Mouse (Mus musculus) regulatory T cell (primary cell): ENCODE measurements at regions not wholly inside any gene's neighbourhood (a gene's known extent, or its start where the extent isn't known, plus 50 kb on each side); places are given as distances from the start of the nearest gene placed in this dataset.

Experiments
- in situ Hi-C: fragments of 300-600 bp; cut with MboI, MseI; formaldehyde crosslinking; loops from one replicate; pipeline ENCODE4 v1.15.1; 2025; ENCODE audit warnings: high pct_unique_total_duplicates

DNA sequence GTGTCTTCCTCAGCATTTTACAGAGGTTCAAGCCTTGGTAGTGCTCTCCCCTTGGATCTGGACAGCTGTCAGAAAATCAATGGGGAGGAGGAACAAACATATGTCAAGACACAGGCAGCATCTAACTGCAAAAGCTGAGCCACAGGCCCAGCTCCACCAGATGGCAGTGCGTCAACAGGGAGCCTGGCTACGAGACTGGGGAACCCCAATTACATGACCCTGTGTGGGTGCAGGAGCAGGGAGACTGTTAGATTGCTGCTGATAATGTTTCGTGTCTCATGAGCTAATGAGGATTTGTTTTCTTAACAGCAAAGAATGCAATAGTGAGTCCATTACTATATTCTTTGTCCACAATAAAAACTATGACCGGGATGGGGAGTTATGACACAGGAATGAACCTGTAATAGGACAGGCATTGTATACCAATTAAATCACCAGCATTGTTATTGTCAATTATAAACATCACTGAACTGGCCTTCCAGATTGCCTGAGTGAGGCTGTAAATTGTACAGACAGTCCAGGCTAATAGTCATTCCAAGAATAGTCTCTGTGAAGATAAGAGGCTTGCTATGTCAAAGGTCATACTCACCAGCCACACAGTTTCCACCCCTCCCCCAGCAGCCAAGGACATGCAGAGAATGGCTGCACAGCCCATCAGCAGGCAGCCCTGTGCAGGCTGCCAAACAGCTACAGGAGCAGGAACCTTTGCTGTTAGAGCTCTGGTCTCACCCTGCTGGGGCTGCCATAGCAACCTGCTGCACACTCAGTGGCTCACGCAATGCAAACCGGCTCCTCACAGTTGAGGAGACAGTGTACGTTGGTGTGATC lies 58.8 kb upstream of the Barx2 start:
- in situ Hi-C loops, result no loop called here

GRCm38 (mm10) chr9:31972629-31972993 lies 59.3 kb upstream of the Barx2 start:
- in situ Hi-C loops, result no loop called here

- in situ Hi-C loops, result no loop called here
Observed at GRCm38 (mm10) chr9:31976191-31976590, 62.9 kb upstream of the Barx2 start.

DNA sequence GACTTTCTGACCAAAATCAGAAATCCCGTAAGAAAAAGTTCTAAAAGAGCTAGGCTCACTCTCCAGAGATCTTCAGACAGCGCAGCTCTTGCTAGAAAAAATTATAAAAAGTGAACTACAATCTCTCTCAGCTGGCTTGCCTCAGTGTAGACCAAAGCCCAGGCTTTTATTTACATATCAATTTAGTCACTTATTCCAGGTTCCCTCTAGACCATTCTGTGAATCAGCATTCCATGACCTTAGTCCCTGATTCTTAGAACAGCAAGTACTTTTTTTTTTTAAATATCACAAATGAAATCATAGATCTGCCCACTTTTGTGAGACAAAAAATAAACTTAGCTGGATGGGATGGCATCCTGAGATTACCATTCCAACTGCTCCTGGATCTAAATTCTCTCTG lies 64.8 kb upstream of the Barx2 start:
- in situ Hi-C loops, result no loop called here

- in situ Hi-C loops, result no loop called here
Observed at GRCm38 (mm10) chr9:31979211-31979610, 65.9 kb upstream of the Barx2 start.

DNA sequence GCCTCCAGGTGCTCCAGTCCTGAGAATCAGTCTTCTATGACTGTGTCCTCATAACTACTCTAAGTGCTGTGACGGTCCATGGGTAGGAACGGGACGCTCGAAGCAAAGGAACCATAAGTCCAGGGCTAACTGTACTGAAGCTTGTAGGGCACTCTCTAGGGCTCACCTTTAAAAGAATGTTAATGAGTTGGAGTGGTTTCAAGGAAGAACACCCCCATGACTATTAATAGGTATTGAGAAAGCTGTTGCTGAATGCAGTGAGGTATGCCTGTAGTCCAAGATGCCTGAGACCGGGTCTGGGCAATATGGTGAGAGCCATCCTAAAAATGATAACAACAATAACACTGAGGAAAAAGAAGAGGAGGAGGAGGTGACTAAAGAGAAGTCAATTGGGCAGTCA lies 67.2 kb upstream of the Barx2 start:
- in situ Hi-C loops, result no loop called here

- in situ Hi-C loops, result no loop called here
Observed at GRCm38 (mm10) chr9:31983759-31984586, 70.7 kb upstream of the Barx2 start.

GRCm38 (mm10) chr9:31988826-31989225 lies 75.6 kb upstream of the Barx2 start:
- in situ Hi-C loops, result no loop called here

GRCm38 (mm10) chr9:31989581-31990360 lies 76.5 kb upstream of the Barx2 start:
- in situ Hi-C loops, result no loop called here

GRCm38 (mm10) chr9:31990456-31990855 lies 77.2 kb upstream of the Barx2 start:
- in situ Hi-C loops, result no loop called here

DNA sequence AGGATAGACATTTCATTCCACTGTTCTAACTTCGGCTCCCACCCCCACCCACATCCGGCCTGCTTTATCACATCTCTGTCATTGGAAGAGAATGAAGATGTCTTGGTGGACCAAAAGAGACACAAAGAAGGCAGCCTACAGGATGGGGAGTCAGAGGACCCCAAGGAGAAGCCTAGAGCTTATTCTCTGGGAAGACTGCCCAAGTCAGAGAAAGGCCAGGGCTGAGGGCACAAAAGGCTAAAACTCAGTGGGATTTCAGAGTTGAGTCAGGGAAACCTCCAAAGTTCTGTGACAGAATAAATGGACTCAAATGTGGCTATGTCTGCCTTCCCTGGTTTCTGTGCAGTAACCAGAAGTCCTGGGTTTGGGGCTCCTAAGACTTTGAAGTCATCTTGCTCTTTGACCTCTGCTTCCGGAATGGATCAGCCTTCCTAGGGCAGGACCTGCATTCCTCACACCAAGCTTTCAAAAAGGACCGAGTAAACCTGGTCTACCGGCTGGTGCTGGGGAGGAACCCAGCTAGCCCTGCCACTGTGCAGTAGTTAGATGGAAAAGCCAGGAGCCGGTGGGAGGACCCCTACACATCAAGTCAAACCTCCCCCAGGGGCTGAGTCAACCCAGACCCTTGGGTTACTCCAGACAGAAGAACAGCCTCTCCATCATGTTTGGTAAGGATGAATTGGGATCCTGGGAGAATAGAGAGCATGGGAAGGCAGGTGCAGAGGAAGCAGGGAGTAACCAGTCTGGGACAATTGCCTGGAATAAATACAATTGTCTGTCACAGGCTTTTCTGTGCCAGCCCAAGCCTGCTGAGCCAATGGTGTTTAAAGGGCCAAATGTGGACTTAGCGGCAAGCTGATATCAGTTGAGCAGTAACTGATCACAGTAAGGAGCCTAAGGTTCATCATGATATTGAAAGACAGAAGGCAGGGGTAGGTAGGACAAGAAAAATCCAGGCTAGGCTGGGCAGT lies 80.7 kb upstream of the Barx2 start:
- in situ Hi-C loops, result no loop called here

- in situ Hi-C loops, result no loop called here
Observed at GRCm38 (mm10) chr9:31995101-31995500, 81.8 kb upstream of the Barx2 start.

GRCm38 (mm10) chr9:31995700-31996099 lies 82.4 kb upstream of the Barx2 start:
- in situ Hi-C loops, result no loop called here

GRCm38 (mm10) chr9:31996466-31997177 lies 83.4 kb upstream of the Barx2 start:
- in situ Hi-C loops, result no loop called here

DNA sequence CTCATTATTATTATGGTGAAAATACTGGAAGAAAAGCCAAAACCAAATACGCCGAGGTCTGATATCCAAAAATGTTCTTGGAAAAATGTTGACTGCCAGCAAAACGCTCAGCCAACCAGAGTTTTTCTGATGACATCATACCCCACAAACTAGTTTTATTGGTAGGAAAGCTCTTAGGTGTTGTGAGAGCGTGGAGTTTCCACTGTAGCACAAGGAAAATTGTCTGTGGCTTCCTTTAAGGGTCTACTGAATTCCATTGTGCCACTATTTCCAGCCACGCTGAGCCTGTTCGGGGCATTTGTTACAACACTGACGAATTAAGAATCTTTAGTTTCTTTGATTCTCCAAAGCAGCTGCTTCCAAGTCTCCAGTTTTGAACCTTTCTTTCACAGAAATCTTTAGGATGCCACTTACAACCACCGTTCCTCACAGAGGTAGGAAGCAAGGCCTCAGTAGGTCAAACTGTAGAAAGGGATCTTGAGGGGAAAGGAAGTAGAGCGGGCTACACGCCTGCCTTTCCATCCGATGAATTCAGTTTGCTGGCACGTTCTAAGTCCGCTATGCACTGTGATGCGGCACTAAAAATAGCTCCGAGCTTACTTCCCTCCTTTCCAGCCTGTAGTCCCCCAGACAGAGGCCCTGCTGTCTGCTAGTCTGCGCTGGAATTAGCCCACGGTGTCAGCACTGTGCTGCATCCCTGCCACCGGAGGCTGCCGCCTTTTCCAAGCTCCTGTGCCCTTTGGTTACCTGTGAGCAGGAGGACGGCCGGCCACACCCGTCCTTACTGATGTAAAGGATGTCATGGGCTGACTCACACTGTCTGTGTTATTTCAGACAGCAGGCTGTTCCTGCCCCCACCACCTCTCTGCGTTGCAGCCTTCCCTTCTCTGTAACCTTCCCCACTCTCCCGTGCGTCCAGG lies 84.2 kb upstream of the Barx2 start:
- in situ Hi-C loops, result no loop called here

- in situ Hi-C loops, result no loop called here
Observed at GRCm38 (mm10) chr9:31998488-31999280, 85.4 kb upstream of the Barx2 start.

- in situ Hi-C loops, result no loop called here
Observed at GRCm38 (mm10) chr9:31999760-32000159, 86.5 kb upstream of the Barx2 start.

DNA sequence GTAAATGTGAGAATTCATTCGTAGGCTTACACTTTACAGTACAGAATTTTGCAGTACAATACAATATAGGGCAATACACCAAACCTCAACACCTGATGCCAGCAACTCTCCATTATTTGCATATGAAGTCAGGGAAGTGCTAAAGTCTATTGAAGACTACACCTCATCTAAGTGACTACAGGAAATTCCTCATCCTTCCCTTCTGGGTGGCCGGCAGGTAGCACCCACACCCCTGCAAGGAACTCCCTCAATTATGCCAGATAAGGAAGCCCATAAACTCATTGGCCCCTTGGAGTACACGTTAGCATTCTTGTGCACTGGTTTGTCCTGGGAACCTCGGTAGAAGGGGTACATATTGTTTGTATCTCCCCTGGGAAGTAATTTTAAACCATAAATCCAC lies 89.7 kb upstream of the Barx2 start:
- in situ Hi-C loops, result no loop called here
